Comparison of ENCODE assay signal across 22 mouse cellular contexts in genomic region chr11:103294772-103295171, GRCm38 (mm10). TPM values are rescaled to one million over a fixed set of nuclear protein-coding genes. Genes with fewer than 3 reads are reported as not detected.
DNase-seq lines count a peak whose midpoint lies in the region; ATAC-seq and TF ChIP-seq lines count a peak whose summit lies in the region.
"Had no signal": no experiment of that assay in that cellular context is flagged by ENCODE, and none has a peak within 500 bp of the region (broad histone marks: within the 10 kb centered on the region; RNA-seq: fewer than 3 reads in every experiment).

No protein-coding gene starts in this region.

- no peak for TF ChIP-seq CTCF in liver, postnatal 0 days (IDR thresholded peaks at IDR 0.05; ENCODE audit: low read depth)

- WGBS in forebrain, embryonic 16.5 days, result 94% methylated on average over 7 of the region's 7 CpGs
- 77% methylated on average over 7 of the region's 7 CpGs for WGBS in liver, postnatal 0 days (ENCODE audit: insufficient replicate concordance)

- no peak for TF ChIP-seq EP300 in liver, postnatal 0 days (IDR thresholded peaks at IDR 0.05; ENCODE audit: low read depth)

- H3K9ac ChIP-seq in forebrain, embryonic 16.5 days (replicated peaks; ENCODE audit: low read depth, low read length), result no peak overlapping the region
- no peak overlapping the region for H3K9ac ChIP-seq in liver, postnatal 0 days (replicated peaks)
- H3K9ac ChIP-seq: embryonic facial prominence, embryonic 12.5 days; embryonic facial prominence, embryonic 15.5 days; forebrain, postnatal 0 days; hindbrain, embryonic 12.5 days; hindbrain, embryonic 15.5 days had no signal

- H3K4me2 ChIP-seq in forebrain, embryonic 16.5 days (ENCODE audit: low read length), result no peak overlapping the region
- no peak overlapping the region for H3K4me2 ChIP-seq in liver, postnatal 0 days (ENCODE audit: low read depth, low read length)
- H3K4me2 ChIP-seq: embryonic facial prominence, embryonic 12.5 days; embryonic facial prominence, embryonic 15.5 days; heart, embryonic 11.5 days; hindbrain, embryonic 12.5 days; hindbrain, embryonic 15.5 days had no signal

- no peaks in the 10 kb centered on the region for H3K27me3 ChIP-seq in forebrain, embryonic 16.5 days (replicated peaks; ENCODE audit: control insufficient read depth, insufficient read depth, low read length)
- no peaks in the 10 kb centered on the region for H3K27me3 ChIP-seq in liver, postnatal 0 days (ENCODE audit: insufficient read depth, low read length)
- H3K27me3 ChIP-seq: embryonic facial prominence, embryonic 12.5 days; embryonic facial prominence, embryonic 15.5 days; hindbrain, embryonic 12.5 days; hindbrain, embryonic 15.5 days had no signal

- no peak overlapping the region for H3K4me3 ChIP-seq in forebrain, embryonic 16.5 days (replicated peaks; ENCODE audit: low read length)
- H3K4me3 ChIP-seq in liver, postnatal 0 days (ENCODE audit: low read depth, low read length), result no peak overlapping the region
- H3K4me3 ChIP-seq: embryonic facial prominence, embryonic 12.5 days; embryonic facial prominence, embryonic 15.5 days; hindbrain, embryonic 12.5 days; hindbrain, embryonic 15.5 days had no signal

- no peaks in the 10 kb centered on the region for H3K36me3 ChIP-seq in forebrain, embryonic 16.5 days (ENCODE audit: control insufficient read depth, insufficient read depth)
- no peaks in the 10 kb centered on the region for H3K36me3 ChIP-seq in liver, postnatal 0 days (replicated peaks; ENCODE audit: insufficient read depth, low read length)
- H3K36me3 ChIP-seq: embryonic facial prominence, embryonic 12.5 days; embryonic facial prominence, embryonic 15.5 days; hindbrain, embryonic 12.5 days; hindbrain, embryonic 15.5 days had no signal

- H3K4me1 ChIP-seq in forebrain, embryonic 16.5 days (replicated peaks; ENCODE audit: control insufficient read depth, insufficient read depth, low read length), result peaks cover 7% of the 10 kb centered on the region
- H3K4me1 ChIP-seq in liver, postnatal 0 days (ENCODE audit: insufficient read depth), result peaks cover 10% of the 10 kb centered on the region

- no peaks in the 10 kb centered on the region for H3K9me3 ChIP-seq in forebrain, embryonic 16.5 days (ENCODE audit: control insufficient read depth, low read length)
- H3K9me3 ChIP-seq in liver, postnatal 0 days (ENCODE audit: low read length), result no peaks in the 10 kb centered on the region
- H3K9me3 ChIP-seq: embryonic facial prominence, embryonic 12.5 days; embryonic facial prominence, embryonic 15.5 days; hindbrain, embryonic 12.5 days; hindbrain, embryonic 15.5 days had no signal

- DNase-seq in 416B (ENCODE audit: low read depth) (peak; percentile 54), adipocyte (ENCODE audit: low spot score) (peak; percentile 32)
- DNase-seq in adrenal gland, postnatal 4 days (ENCODE audit: low spot score in 2 of 2), result no peak
- no peak for DNase-seq in liver, postnatal 0 days
- DNase-seq: adrenal gland, postnatal 10 days; adrenal gland, postnatal 36 days; cerebellum, adult 11 months; cerebellum, adult 2 months; cerebellum, adult 9-11 months; cerebellum, postnatal 25 days; forebrain, postnatal 0 days; gastrocnemius, postnatal 36 days had no signal

- no peak overlapping the region for H3K27ac ChIP-seq in forebrain, embryonic 16.5 days (ENCODE audit: low read length)
- no peak overlapping the region for H3K27ac ChIP-seq in liver, postnatal 0 days (ENCODE audit: low read depth)
- H3K27ac ChIP-seq: embryonic facial prominence, embryonic 12.5 days; hindbrain, embryonic 12.5 days; hindbrain, embryonic 15.5 days had no signal

- ATAC-seq in megakaryocyte progenitor cell, adult 5-6 weeks (replicated peaks; ENCODE audit: poor library complexity), result peak; percentile 51
- no peak for ATAC-seq in forebrain, embryonic 16.5 days
- ATAC-seq in liver, postnatal 0 days, result no peak
- ATAC-seq: activated CD4-positive, CD25-positive, alpha-beta regulatory T cell, adult 4 months; CD4-positive, CD25-positive, alpha-beta regulatory T cell, adult 4 months; forebrain, postnatal 0 days; intestine, postnatal 0 days had no signal

RNA-seq across cellular contexts. Expression of gene Map3k14, which starts 27.5 kb away (rescaled TPM):
- total RNA-seq in megakaryocyte progenitor cell, adult 5-6 weeks (2015), result 4.5 and 4.8 TPM in 2 replicates
- total RNA-seq in megakaryocyte progenitor cell, adult 5-6 weeks (2017), result 3.9 and 4.5 TPM in 2 replicates
- polyA plus RNA-seq in forebrain, embryonic 16.5 days (2015; fragmentation: Nextera tagmentation; extraction: Ambion mirVana), result 2.8 and 4.8 TPM in 2 replicates
- 1 to 10 TPM; 6.9 to 8.0 TPM for total RNA-seq in adrenal gland, postnatal 4 days (2021)
- 0.67 and 0.78 TPM in 2 replicates for polyA plus RNA-seq in liver, postnatal 0 days (2015; fragmentation: Nextera tagmentation; extraction: Ambion mirVana)

Comparison
In these comparisons a context has a peak if more than half of its experiments do, and no peak if none do; other contexts are left out.
1. DNase-seq: peak in 416B (single experiment) and adipocyte (single experiment); none in adrenal gland, postnatal 4 days (0 of 2) and liver, postnatal 0 days (single experiment).